Mouse (Mus musculus) hindbrain, embryonic 16.5 days (tissue): ENCODE measurements at regions not wholly inside any gene's neighbourhood (a gene's known extent, or its start where the extent isn't known, plus 50 kb on each side); places are given as distances from the start of the nearest gene placed in this dataset.
"Not testable (repeated sequence)": the region's sequence is repeated elsewhere in the genome, so short reads cannot be mapped to it uniquely, and the experiment has no call there.

ENCODE experiments used
- ATAC-seq: fragments of 200-750 bp; cut with Nextera tagmentation; 2 replicates; pipeline ENCODE4 v1.8.0; 2017; ENCODE audit warnings: moderate TSS enrichment, moderate library complexity
- H3K27ac ChIP-seq: fragments of 300-500 bp; sonication (generic); 2 replicates; pipeline ENCODE4 v1.5.1; 2014; ENCODE audit warnings: low read depth, mild to moderate bottlenecking, control low read depth, low read length, moderate library complexity
- H3K27me3 ChIP-seq: fragments of 300-500 bp; sonication (generic); replicated peaks from 2 replicates; pipeline ENCODE4 v1.6.1; 2014; ENCODE audit warnings: low read length; ENCODE audit not compliant: control insufficient read depth, insufficient read depth
- H3K36me3 ChIP-seq: fragments of 300-500 bp; sonication (generic); 2 replicates; pipeline ENCODE4 v1.6.1; 2014; ENCODE audit warnings: mild to moderate bottlenecking, low read length, moderate library complexity, mixed read lengths; ENCODE audit not compliant: control insufficient read depth, insufficient read depth
- H3K4me1 ChIP-seq: fragments of 300-500 bp; sonication (generic); 2 replicates; pipeline ENCODE4 v1.6.1; 2014; ENCODE audit warnings: low read depth, low read length; ENCODE audit not compliant: control insufficient read depth, insufficient read depth
- H3K4me2 ChIP-seq: fragments of 300-500 bp; sonication (generic); 2 replicates; pipeline ENCODE4 v1.6.1; 2014; ENCODE audit warnings: mild to moderate bottlenecking, low read length, control low read depth, moderate library complexity
- H3K4me3 ChIP-seq: fragments of 300-500 bp; sonication (generic); 2 replicates; pipeline ENCODE4 v1.5.1; 2014; ENCODE audit warnings: mild to moderate bottlenecking, low read length, control low read depth, moderate library complexity
- H3K9ac ChIP-seq: fragments of 300-500 bp; sonication (generic); 2 replicates; pipeline ENCODE4 v1.6.1; 2014; ENCODE audit warnings: low read depth, mild to moderate bottlenecking, control low read depth, low read length, moderate library complexity
- H3K9me3 ChIP-seq: fragments of 300-500 bp; sonication (generic); 2 replicates; pipeline ENCODE4 v1.6.1; 2014; ENCODE audit warnings: mild to moderate bottlenecking, low read length, moderate library complexity; ENCODE audit not compliant: control insufficient read depth
- WGBS: fragments of 180-500 bp; shearing (Covaris S2); extraction: QIAGEN DNeasy Blood & Tissue Kit; methylation state at CpG from one replicate; pipeline ENCODE4 v1.1.7; 2014; 5-methylcytosine and 5-hydroxymethylcytosine counted together

- H3K36me3 ChIP-seq, H3K27ac ChIP-seq, ATAC-seq, H3K27me3 ChIP-seq, H3K4me1 ChIP-seq, H3K9me3 ChIP-seq, H3K9ac ChIP-seq, H3K4me3 ChIP-seq, H3K4me2 ChIP-seq: not testable (repeated sequence)
- WGBS: 33% methylated on average over 3 of the region's 3 CpGs
These were observed 166.0 kb upstream of the Gm5538 start for GRCm38 (mm10) chr3:59563486-59564006.

- Histone ChIP-seq H3K4me1 (no peaks in the 10 kb centered on the region), H3K27ac (no peak overlapping the region), H3K36me3 (no peaks in the 10 kb centered on the region), H3K4me2 (no peak overlapping the region), H3K4me3 (no peak overlapping the region), H3K9me3 (no peaks in the 10 kb centered on the region), H3K27me3 (no peaks in the 10 kb centered on the region), H3K9ac (no peak overlapping the region)
- 38% methylated on average over 2 of the region's 2 CpGs for WGBS
- no peak for ATAC-seq
These were observed 187.0 kb upstream of the Gm5538 start for GRCm38 (mm10) chr3:59542621-59543020.

GRCm38 (mm10) chr3:59540547-59540946 is 189.0 kb upstream of the Gm5538 start:
- not testable (repeated sequence) for ATAC-seq, H3K27ac ChIP-seq, H3K27me3 ChIP-seq, H3K4me1 ChIP-seq, H3K9ac ChIP-seq, H3K36me3 ChIP-seq, H3K4me3 ChIP-seq, H3K9me3 ChIP-seq, H3K4me2 ChIP-seq

GRCm38 (mm10) chr3:59539893-59540292 is 189.7 kb upstream of the Gm5538 start:
- not testable (repeated sequence) for H3K27me3 ChIP-seq, H3K9me3 ChIP-seq, H3K4me1 ChIP-seq, H3K36me3 ChIP-seq, H3K27ac ChIP-seq, ATAC-seq, H3K4me2 ChIP-seq, H3K9ac ChIP-seq, H3K4me3 ChIP-seq
- whole genome bisulfite sequencing: 77% methylated on average over 3 of the region's 3 CpGs

- Histone ChIP-seq H3K36me3 (no peaks in the 10 kb centered on the region), H3K4me1 (no peaks in the 10 kb centered on the region), H3K27ac (no peak overlapping the region), H3K27me3 (no peaks in the 10 kb centered on the region), H3K4me3 (no peak overlapping the region), H3K4me2 (no peak overlapping the region), H3K9ac (no peak overlapping the region), H3K9me3 (no peaks in the 10 kb centered on the region)
- 86% methylated on average over 2 of the region's 2 CpGs for WGBS
- ATAC-seq: no peak
These were observed 187.2 kb upstream of the Igsf10 start for GRCm38 (mm10) chr3:59531311-59531834.

GRCm38 (mm10) chr3:59530592-59531310 is 186.6 kb upstream of the Igsf10 start:
- Histone ChIP-seq H3K4me1 (no peaks in the 10 kb centered on the region), H3K4me2 (no peak overlapping the region), H3K36me3 (no peaks in the 10 kb centered on the region), H3K9ac (no peak overlapping the region), H3K27me3 (no peaks in the 10 kb centered on the region), H3K4me3 (no peak overlapping the region), H3K27ac (no peak overlapping the region), H3K9me3 (no peaks in the 10 kb centered on the region)
- no peak for ATAC-seq
- 87% methylated on average over 9 of the region's 9 CpGs for WGBS

GRCm38 (mm10) chr3:59520766-59521165 is 176.6 kb upstream of the Igsf10 start:
- ATAC-seq: no peak
- H3K4me2 ChIP-seq: no peak overlapping the region
- H3K36me3 ChIP-seq: no peaks in the 10 kb centered on the region
- H3K4me1 ChIP-seq: no peaks in the 10 kb centered on the region
- no peak overlapping the region for H3K4me3 ChIP-seq
- H3K9me3 ChIP-seq: no peaks in the 10 kb centered on the region
- no peak overlapping the region for H3K9ac ChIP-seq
- H3K27me3 ChIP-seq: no peaks in the 10 kb centered on the region
- WGBS: 93% methylated on average over 1 of the region's 1 CpGs
- H3K27ac ChIP-seq: no peak overlapping the region

GRCm38 (mm10) chr3:59478095-59478494 is 133.9 kb upstream of the Igsf10 start:
- Histone ChIP-seq H3K9me3 (no peaks in the 10 kb centered on the region), H3K4me3 (no peak overlapping the region), H3K9ac (no peak overlapping the region), H3K4me1 (no peaks in the 10 kb centered on the region), H3K4me2 (peak overlapping the region; percentile 18), H3K27me3 (no peaks in the 10 kb centered on the region), H3K27ac (no peak overlapping the region), H3K36me3 (no peaks in the 10 kb centered on the region)
- WGBS: 12% methylated on average over 5 of the region's 5 CpGs
- peak; percentile 73; the same call in 1 of the 2 replicates for ATAC-seq

GRCm38 (mm10) chr3:59477441-59478061 is 133.4 kb upstream of the Igsf10 start:
- WGBS: 44% methylated on average over 6 of the region's 6 CpGs
- ATAC-seq: no peak
- Histone ChIP-seq H3K9me3 (no peaks in the 10 kb centered on the region), H3K4me2 (peak overlapping the region; percentile 18), H3K36me3 (no peaks in the 10 kb centered on the region), H3K27me3 (no peaks in the 10 kb centered on the region), H3K27ac (no peak overlapping the region), H3K4me1 (no peaks in the 10 kb centered on the region), H3K9ac (no peak overlapping the region), H3K4me3 (no peak overlapping the region)
